Mouse (Mus musculus): Measurements from ENCODE around the gene Pcbp3. TPM values are rescaled to one million over a fixed set of nuclear protein-coding genes. Genes with fewer than 3 reads are reported as not detected.

Gene Pcbp3
- total and polyA plus RNA-seq, 3 experiments = 3.8 to 4.9 (median 3.8) TPM

- H3K4me1 ChIP-seq (ENCODE audit: control insufficient read depth, insufficient read depth, low read length) = no peaks in the 10 kb centered on the region
- H3K79me2 ChIP-seq (replicated peaks; ENCODE audit: control insufficient read depth, insufficient read depth, low read length) = no peaks in the 10 kb centered on the region
- TF ChIP-seq CTCF (IDR thresholded peaks at IDR 0.05) (no peak), EP300 (IDR thresholded peaks at IDR 0.05; ENCODE audit: insufficient read depth, low read depth, low read length) (no peak), POLR2A (IDR thresholded peaks at IDR 0.05; ENCODE audit: insufficient read depth, low read depth, low read length) (no peak)
- no peak overlapping the region for H3K27ac ChIP-seq
- no peak overlapping the region for H3K4me3 ChIP-seq
- H3K36me3 ChIP-seq (ENCODE audit: control insufficient read depth, insufficient read depth, low read length) = no peaks in the 10 kb centered on the region
- WGBS = 29% methylated on average over 3 of the region's 3 CpGs
- intact Hi-C loops (cut with DNase I) = no loop called here
- no peak for DNase-seq
- H3K27me3 ChIP-seq (ENCODE audit: control insufficient read depth, insufficient read depth, low read length) = no peaks in the 10 kb centered on the region
- H3K9ac ChIP-seq (ENCODE audit: low read depth, low read length) = no peak overlapping the region
Observed at GRCm38 (mm10) chr10:76918086-76918485, 43.6 kb downstream of the Pcbp3 start.

DNA sequence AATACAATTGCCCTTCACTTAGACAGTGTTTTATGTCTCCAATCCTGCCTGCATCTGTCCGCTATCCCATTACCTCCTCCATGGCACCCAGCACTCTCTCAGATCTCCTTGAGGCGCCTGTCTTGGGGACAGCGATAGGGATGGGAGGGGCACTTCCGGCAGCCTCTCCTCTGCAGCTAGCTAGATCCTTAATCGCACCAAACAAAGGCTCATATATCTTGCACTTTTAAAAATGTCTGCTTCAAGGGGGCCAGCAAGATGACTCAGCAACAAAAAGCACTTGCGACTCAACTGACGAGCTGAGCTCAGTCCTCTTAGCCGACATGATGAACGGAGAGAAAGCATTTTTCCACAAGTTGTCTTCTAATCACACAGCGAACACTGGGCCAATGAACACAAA lies 55.3 kb downstream of the Pcbp3 start:
- Histone ChIP-seq H3K4me1 (ENCODE audit: control insufficient read depth, insufficient read depth, low read length) (peaks cover 19% of the 10 kb centered on the region), H3K36me3 (ENCODE audit: control insufficient read depth, insufficient read depth, low read length) (no peaks in the 10 kb centered on the region), H3K27ac (peak overlapping the region; percentile 55), H3K79me2 (replicated peaks; ENCODE audit: control insufficient read depth, insufficient read depth, low read length) (no peaks in the 10 kb centered on the region), H3K9ac (ENCODE audit: low read depth, low read length) (no peak overlapping the region), H3K4me3 (peak overlapping the region; percentile 3), H3K27me3 (ENCODE audit: control insufficient read depth, insufficient read depth, low read length) (no peaks in the 10 kb centered on the region)
- no peak for DNase-seq
- intact Hi-C loops (cut with DNase I) = no loop called here
- TF ChIP-seq EP300 (IDR thresholded peaks at IDR 0.05; ENCODE audit: insufficient read depth, low read depth, low read length) = no peak
- TF ChIP-seq CTCF (IDR thresholded peaks at IDR 0.05) = no peak
- no peak for TF ChIP-seq POLR2A (IDR thresholded peaks at IDR 0.05; ENCODE audit: insufficient read depth, low read depth, low read length)
- 53% methylated on average over 10 of the region's 10 CpGs for WGBS

GRCm38 (mm10) chr10:76905935-76906341 lies 55.7 kb downstream of the Pcbp3 start:
- no peaks in the 10 kb centered on the region for H3K27me3 ChIP-seq (ENCODE audit: control insufficient read depth, insufficient read depth, low read length)
- WGBS = 37% methylated on average over 14 of the region's 14 CpGs
- H3K79me2 ChIP-seq (replicated peaks; ENCODE audit: control insufficient read depth, insufficient read depth, low read length) = no peaks in the 10 kb centered on the region
- H3K9ac ChIP-seq (ENCODE audit: low read depth, low read length) = no peak overlapping the region
- H3K27ac ChIP-seq = peak overlapping the region; percentile 55
- DNase-seq = peak; percentile 58 to 67
- intact Hi-C loops (cut with DNase I) = loop anchor here (2.0 kb wide), 1 partner anchor 57 kb away; no protein-coding TSS in a partner anchor
- no peak for TF ChIP-seq POLR2A (IDR thresholded peaks at IDR 0.05; ENCODE audit: insufficient read depth, low read depth, low read length)
- no peak for TF ChIP-seq CTCF (IDR thresholded peaks at IDR 0.05)
- no peak for TF ChIP-seq EP300 (IDR thresholded peaks at IDR 0.05; ENCODE audit: insufficient read depth, low read depth, low read length)
- no peaks in the 10 kb centered on the region for H3K36me3 ChIP-seq (ENCODE audit: control insufficient read depth, insufficient read depth, low read length)
- H3K4me3 ChIP-seq = peak overlapping the region; percentile 3; the same call in 1 of the 2 replicates
- peaks cover 19% of the 10 kb centered on the region for H3K4me1 ChIP-seq (ENCODE audit: control insufficient read depth, insufficient read depth, low read length)

DNA sequence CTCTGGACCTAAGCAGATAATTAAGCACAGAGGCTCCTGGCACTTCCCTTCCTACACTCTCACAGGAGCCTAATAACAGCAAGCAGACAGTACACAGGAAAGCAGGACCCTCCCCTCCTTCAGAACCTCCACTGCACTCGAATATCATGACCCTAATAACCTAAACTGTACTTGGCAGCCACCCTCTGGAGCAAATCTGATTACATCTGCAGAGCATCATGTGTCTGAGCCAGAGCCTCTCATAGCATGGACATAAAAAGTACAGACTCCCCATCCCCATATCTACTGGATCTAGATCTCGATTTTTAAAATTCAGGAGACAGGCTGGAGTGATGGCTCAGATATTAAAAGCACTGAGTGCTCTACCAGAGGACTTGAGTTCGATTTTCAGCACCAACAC lies 58.0 kb downstream of the Pcbp3 start:
- Histone ChIP-seq H3K4me1 (ENCODE audit: control insufficient read depth, insufficient read depth, low read length) (peaks cover 19% of the 10 kb centered on the region), H3K4me3 (no peak overlapping the region), H3K9ac (ENCODE audit: low read depth, low read length) (no peak overlapping the region), H3K27ac (no peak overlapping the region; the same call in 1 of the 2 replicates), H3K79me2 (replicated peaks; ENCODE audit: control insufficient read depth, insufficient read depth, low read length) (no peaks in the 10 kb centered on the region), H3K36me3 (ENCODE audit: control insufficient read depth, insufficient read depth, low read length) (no peaks in the 10 kb centered on the region), H3K27me3 (ENCODE audit: control insufficient read depth, insufficient read depth, low read length) (no peaks in the 10 kb centered on the region)
- no peak for DNase-seq
- TF ChIP-seq EP300 (IDR thresholded peaks at IDR 0.05; ENCODE audit: insufficient read depth, low read depth, low read length) = no peak
- TF ChIP-seq POLR2A (IDR thresholded peaks at IDR 0.05; ENCODE audit: insufficient read depth, low read depth, low read length) = no peak
- TF ChIP-seq CTCF (IDR thresholded peaks at IDR 0.05) = no peak
- WGBS = 37% methylated on average over 3 of the region's 3 CpGs
- intact Hi-C loops (cut with DNase I) = loop anchor here (2.0 kb wide), 1 partner anchor 59 kb away; no protein-coding TSS in a partner anchor

DNA sequence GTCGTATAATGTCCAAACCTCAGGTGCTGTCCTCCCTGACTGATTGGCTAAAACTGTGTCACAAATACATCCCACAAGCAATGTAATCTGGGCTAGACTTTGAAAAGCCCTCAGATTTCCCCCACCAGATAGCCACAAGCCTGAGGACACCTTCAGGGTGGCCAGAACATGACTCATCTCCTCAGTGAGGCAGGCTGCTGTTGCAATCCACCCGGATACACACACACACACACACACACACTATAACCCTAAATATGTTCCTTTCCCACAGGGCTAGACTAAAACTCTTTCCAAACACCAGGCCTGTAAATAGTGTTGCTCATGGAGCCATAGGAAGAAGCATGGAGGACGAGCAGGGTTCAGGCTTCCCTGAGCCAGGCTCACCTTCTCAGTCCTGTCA lies 58.6 kb downstream of the Pcbp3 start:
- peak overlapping the region; percentile 49 for H3K27ac ChIP-seq
- DNase-seq = peak; percentile 26 to 39
- WGBS = 45% methylated on average over 3 of the region's 3 CpGs

DNA sequence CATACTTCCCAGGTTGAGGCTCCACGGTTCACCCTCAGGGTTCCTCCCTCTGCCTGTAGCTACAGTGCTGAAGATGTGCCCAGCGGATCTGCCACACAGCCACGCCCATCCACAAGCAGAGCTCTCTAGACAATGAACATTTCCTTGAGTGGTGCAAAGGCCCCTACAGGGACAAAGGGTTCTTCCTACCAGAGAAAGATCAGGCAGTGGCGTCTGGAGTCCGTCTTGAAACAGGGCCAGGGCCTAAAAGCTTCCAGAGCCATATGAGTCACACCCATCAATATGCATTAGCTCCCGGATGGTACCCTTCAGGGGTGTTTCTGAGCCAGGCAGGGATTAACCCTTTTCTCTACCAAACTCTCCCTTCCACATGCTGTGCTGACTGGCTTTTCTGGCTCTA lies 59.1 kb downstream of the Pcbp3 start:
- TF ChIP-seq POLR2A (IDR thresholded peaks at IDR 0.05; ENCODE audit: insufficient read depth, low read depth, low read length) (no peak), EP300 (IDR thresholded peaks at IDR 0.05; ENCODE audit: insufficient read depth, low read depth, low read length) (0 out of 2 replicates have a peak, but pooled peaks have one; percentile 11)
- no peak overlapping the region for H3K9ac ChIP-seq (ENCODE audit: low read depth, low read length)
- H3K4me1 ChIP-seq (ENCODE audit: control insufficient read depth, insufficient read depth, low read length) = peaks cover 19% of the 10 kb centered on the region
- peak; percentile 39 to 58 for DNase-seq
- no peaks in the 10 kb centered on the region for H3K27me3 ChIP-seq (ENCODE audit: control insufficient read depth, insufficient read depth, low read length)
- intact Hi-C loops (cut with DNase I) = no loop called here
- peak overlapping the region; percentile 49 for H3K27ac ChIP-seq
- no peaks in the 10 kb centered on the region for H3K79me2 ChIP-seq (replicated peaks; ENCODE audit: control insufficient read depth, insufficient read depth, low read length)
- 25% methylated on average over 6 of the region's 6 CpGs for WGBS
- H3K36me3 ChIP-seq (ENCODE audit: control insufficient read depth, insufficient read depth, low read length) = no peaks in the 10 kb centered on the region
- no peak overlapping the region for H3K4me3 ChIP-seq

More for the DNA sequence above, 58.6 kb downstream of the Pcbp3 start:
- H3K9ac ChIP-seq (ENCODE audit: low read depth, low read length) = no peak overlapping the region
- intact Hi-C loops (cut with DNase I) = no loop called here
- no peaks in the 10 kb centered on the region for H3K27me3 ChIP-seq (ENCODE audit: control insufficient read depth, insufficient read depth, low read length)
- no peaks in the 10 kb centered on the region for H3K79me2 ChIP-seq (replicated peaks; ENCODE audit: control insufficient read depth, insufficient read depth, low read length)
- no peak for TF ChIP-seq CTCF (IDR thresholded peaks at IDR 0.05)
- TF ChIP-seq EP300 (IDR thresholded peaks at IDR 0.05; ENCODE audit: insufficient read depth, low read depth, low read length) = no peak
- TF ChIP-seq POLR2A (IDR thresholded peaks at IDR 0.05; ENCODE audit: insufficient read depth, low read depth, low read length) = no peak
- no peak overlapping the region for H3K4me3 ChIP-seq
- H3K36me3 ChIP-seq (ENCODE audit: control insufficient read depth, insufficient read depth, low read length) = no peaks in the 10 kb centered on the region
- peaks cover 19% of the 10 kb centered on the region for H3K4me1 ChIP-seq (ENCODE audit: control insufficient read depth, insufficient read depth, low read length)

Data from heart, adult 2 months (tissue).